Mouse (Mus musculus): ENCODE data around the gene Scml4. TPM values are rescaled to one million over a fixed set of nuclear protein-coding genes. Genes with fewer than 3 reads are reported as not detected.

Scml4 gene
- polyA plus RNA-seq, 1 experiment from 2014 or later, result 0.16 TPM

Other genes with a start within 250 kb of the Scml4 start
- 24.7 and 29.9 TPM in 2 replicates for gene Sec63, start 98.9 kb upstream of the Scml4 start, polyA plus RNA-seq (2016; fragmentation: Nextera tagmentation; extraction: Ambion mirVana)